16 mouse cellular contexts compared by ENCODE assay signal in genomic region chr2:132007475-132007819, GRCm38 (mm10). TPM values are rescaled to one million over a fixed set of nuclear protein-coding genes. Genes with fewer than 3 reads are reported as not detected.
DNase-seq lines count a peak whose midpoint lies in the region; ATAC-seq and TF ChIP-seq lines count a peak whose summit lies in the region.
"Had no signal": no experiment of that assay in that cellular context is flagged by ENCODE, and none has a peak within 500 bp of the region (broad histone marks: within the 10 kb centered on the region; RNA-seq: fewer than 3 reads in every experiment).

No protein-coding gene starts in this region.

- TF ChIP-seq EP300 in lung, postnatal 0 days (IDR thresholded peaks at IDR 0.05) = no peak

- H3K79me2 ChIP-seq in myocyte (ENCODE audit: control insufficient read depth, insufficient read depth) = no peaks in the 10 kb centered on the region

- no peak overlapping the region for H3K4me3 ChIP-seq in kidney, embryonic 14.5 days (ENCODE audit: low read length)
- no peak overlapping the region for H3K4me3 ChIP-seq in kidney, adult 2 months (ENCODE audit: insufficient read depth, low read depth, low read length)
- H3K4me3 ChIP-seq in lung, postnatal 0 days (ENCODE audit: low read depth, low read length) = no peak overlapping the region
- no peak overlapping the region for H3K4me3 ChIP-seq in lung, adult 2 months (replicated peaks; ENCODE audit: extremely low read depth, low read depth, low read length)
- no peak overlapping the region for H3K4me3 ChIP-seq in embryonic fibroblast, embryonic 13.5 days (ENCODE audit: insufficient read depth, low read length)
- H3K4me3 ChIP-seq in myocyte = no peak overlapping the region
- H3K4me3 ChIP-seq: forebrain, embryonic 12.5 days; hindbrain, embryonic 10.5 days had no signal

- peak; percentile 56; the same call in 1 of the 2 replicates for ATAC-seq in kidney, embryonic 14.5 days (ENCODE audit: low FRiP score, low TSS enrichment)
- no peak for ATAC-seq in lung, postnatal 0 days

- no peaks in the 10 kb centered on the region for H3K36me3 ChIP-seq in kidney, embryonic 14.5 days (ENCODE audit: control insufficient read depth, insufficient read depth, low read length)
- H3K36me3 ChIP-seq in kidney, adult 2 months (ENCODE audit: control insufficient read depth, insufficient read depth, low read length) = no peaks in the 10 kb centered on the region
- H3K36me3 ChIP-seq in lung, postnatal 0 days (ENCODE audit: insufficient read depth, low read length) = no peaks in the 10 kb centered on the region
- H3K36me3 ChIP-seq in myocyte (ENCODE audit: control insufficient read depth, insufficient read depth) = no peaks in the 10 kb centered on the region

- H3K27ac ChIP-seq in kidney, embryonic 14.5 days (ENCODE audit: low read depth, low read length) = no peak overlapping the region
- H3K27ac ChIP-seq in kidney, adult 2 months (ENCODE audit: insufficient read depth, low read depth, low read length) = no peak overlapping the region
- H3K27ac ChIP-seq in lung, postnatal 0 days (ENCODE audit: low read length) = peak overlapping the region; percentile 73
- peak overlapping the region; percentile 84 for H3K27ac ChIP-seq in embryonic fibroblast, embryonic 13.5 days (ENCODE audit: insufficient read depth, low read length)
- H3K27ac ChIP-seq: forebrain, embryonic 12.5 days had no signal

- H3ac ChIP-seq in myocyte (ENCODE audit: control insufficient read depth, insufficient read length) = no peak overlapping the region

- no peaks in the 10 kb centered on the region for H3K27me3 ChIP-seq in kidney, embryonic 14.5 days (ENCODE audit: control insufficient read depth, insufficient read depth, low read length)
- no peaks in the 10 kb centered on the region for H3K27me3 ChIP-seq in kidney, adult 2 months (replicated peaks; ENCODE audit: control insufficient read depth, insufficient read depth, low read length)
- H3K27me3 ChIP-seq in lung, postnatal 0 days (replicated peaks; ENCODE audit: insufficient read depth, low read length) = no peaks in the 10 kb centered on the region
- H3K27me3 ChIP-seq in myocyte (ENCODE audit: control insufficient read depth, insufficient read depth, insufficient read length) = no peaks in the 10 kb centered on the region
- H3K27me3 ChIP-seq: forebrain, embryonic 12.5 days had no signal

- DNase-seq in kidney, adult 2 months = no peak
- DNase-seq in lung, postnatal 0 days (ENCODE audit: low spot score) = no peak
- DNase-seq in lung, adult 2 months = no peak
- no peak for DNase-seq in ovary, postnatal 36 days (ENCODE audit: low spot score)
- DNase-seq: adrenal gland, adult 2 months; cerebellum, postnatal 10 days; gastrocnemius, postnatal 14 days; lung, embryonic 14.5 days; midbrain, embryonic 14.5 days; retina, postnatal 1 day had no signal

- H3K9ac ChIP-seq in kidney, embryonic 14.5 days (ENCODE audit: low read depth, low read length) = no peak overlapping the region
- no peak overlapping the region for H3K9ac ChIP-seq in lung, postnatal 0 days (replicated peaks; ENCODE audit: low read depth)
- H3K9ac ChIP-seq: forebrain, embryonic 12.5 days; lung, embryonic 14.5 days had no signal

- no peak for TF ChIP-seq CTCF in kidney, adult 2 months (conservative IDR thresholded peaks at IDR 0.05; ENCODE audit: insufficient read depth, insufficient read length, low read depth, low read length)
- TF ChIP-seq CTCF in lung, postnatal 0 days (IDR thresholded peaks at IDR 0.05) = no peak
- no peak for TF ChIP-seq CTCF in lung, adult 2 months (IDR thresholded peaks at IDR 0.05; ENCODE audit: insufficient read depth, low read length)
- no peak for TF ChIP-seq CTCF in embryonic fibroblast, embryonic 13.5 days (IDR thresholded peaks at IDR 0.05; ENCODE audit: borderline replicate concordance, insufficient read depth, low read length)

- no peak overlapping the region for H3K4me2 ChIP-seq in kidney, embryonic 14.5 days (replicated peaks; ENCODE audit: low read depth, low read length)
- H3K4me2 ChIP-seq in lung, postnatal 0 days (replicated peaks; ENCODE audit: low read depth, low read length) = no peak overlapping the region
- peak overlapping the region; percentile 82 for H3K4me2 ChIP-seq in myocyte (ENCODE audit: low read depth)
- H3K4me2 ChIP-seq: forebrain, embryonic 12.5 days; liver, embryonic 11.5 days; lung, embryonic 14.5 days had no signal

- no peaks in the 10 kb centered on the region for H3K9me3 ChIP-seq in kidney, embryonic 14.5 days (ENCODE audit: control insufficient read depth, low read length)
- no peaks in the 10 kb centered on the region for H3K9me3 ChIP-seq in lung, postnatal 0 days (ENCODE audit: low read length)
- H3K9me3 ChIP-seq: forebrain, embryonic 12.5 days; hindbrain, embryonic 10.5 days had no signal

- 20% methylated on average over 6 of the region's 6 CpGs for WGBS in kidney, embryonic 14.5 days
- 64% methylated on average over 6 of the region's 6 CpGs for WGBS in kidney, adult 2 months
- 42% methylated on average over 6 of the region's 6 CpGs for WGBS in lung, postnatal 0 days
- 67% methylated on average over 6 of the region's 6 CpGs for WGBS in lung, adult 2 months

- TF ChIP-seq POLR2A in kidney, adult 2 months (IDR thresholded peaks at IDR 0.05; ENCODE audit: low read depth, low read length) = no peak
- TF ChIP-seq POLR2A in lung, adult 2 months (IDR thresholded peaks at IDR 0.05; ENCODE audit: borderline replicate concordance, extremely low read depth, low read depth, low read length) = no peak
- no peak for TF ChIP-seq POLR2A in embryonic fibroblast, embryonic 13.5 days (IDR thresholded peaks at IDR 0.05; ENCODE audit: low read depth, low read length)
- no peak for TF ChIP-seq POLR2A in myocyte (IDR thresholded peaks at IDR 0.05; ENCODE audit: insufficient read length, low read depth)

- H3K4me1 ChIP-seq in kidney, embryonic 14.5 days (ENCODE audit: control insufficient read depth, insufficient read depth, low read length) = peaks cover 22% of the 10 kb centered on the region
- H3K4me1 ChIP-seq in kidney, adult 2 months (ENCODE audit: control insufficient read depth, insufficient read depth, low read length) = peaks cover 11% of the 10 kb centered on the region
- H3K4me1 ChIP-seq in lung, postnatal 0 days (ENCODE audit: insufficient read depth, low read depth, low read length) = peaks cover 25% of the 10 kb centered on the region
- H3K4me1 ChIP-seq in lung, adult 2 months (ENCODE audit: control insufficient read depth, insufficient read depth, low read length) = peaks cover 18% of the 10 kb centered on the region
- peaks cover 23% of the 10 kb centered on the region for H3K4me1 ChIP-seq in embryonic fibroblast, embryonic 13.5 days (ENCODE audit: control insufficient read depth, insufficient read depth, low read length)
- H3K4me1 ChIP-seq: forebrain, embryonic 12.5 days had no signal

TF ChIP-seq in myocyte, 11 proteins besides CTCF, POLR2A, EP300 and RAD21:
- TF ChIP-seq POLR2AphosphoS2 (IDR thresholded peaks at IDR 0.05; ENCODE audit: insufficient read length, low read depth) (no peak), USF1 (IDR thresholded peaks at IDR 0.05; ENCODE audit: low read depth) (no peak), SRF (IDR thresholded peaks at IDR 0.05; ENCODE audit: control insufficient read depth, insufficient read length, low read depth) (no peak), MAX (IDR thresholded peaks at IDR 0.05; ENCODE audit: low read depth) (no peak), MYOG (IDR thresholded peaks at IDR 0.05; ENCODE audit: control insufficient read depth in 1 of 3, insufficient read depth in 1 of 3, insufficient read length in 2 of 3, low read depth in 2 of 3) (no peak), REST (IDR thresholded peaks at IDR 0.05; ENCODE audit: insufficient read depth, insufficient read length) (no peak), E2F4 (IDR thresholded peaks at IDR 0.05; ENCODE audit: insufficient read depth) (no peak), MYOD1 (IDR thresholded peaks at IDR 0.05; ENCODE audit: control insufficient read depth in 1 of 3, insufficient read length in 2 of 3, low read depth in 2 of 3) (no peak), TCF3 (IDR thresholded peaks at IDR 0.05; ENCODE audit: insufficient read length, low read depth) (no peak), CEBPB (IDR thresholded peaks at IDR 0.05; ENCODE audit: insufficient read depth, poor library complexity, severe bottlenecking) (no peak), TCF12 (IDR thresholded peaks at IDR 0.05; ENCODE audit: insufficient read depth, poor library complexity, severe bottlenecking) (no peak)

RNA-seq across cellular contexts. Expression of gene Rassf2, which starts 22.6 kb away (rescaled TPM):
- polyA plus RNA-seq in kidney, embryonic 14.5 days (2014; fragmentation: Nextera tagmentation; extraction: Ambion mirVana) = 5.3 and 9.9 TPM in 2 replicates
- 4.6 and 9.2 TPM in 2 replicates for polyA plus RNA-seq in kidney, adult 2 months (2012; rRNA removed)
- 10.0 and 15.2 TPM in 2 replicates for polyA plus RNA-seq in lung, postnatal 0 days (2015; fragmentation: Nextera tagmentation; extraction: Ambion mirVana)
- polyA plus RNA-seq in lung, adult 2 months (2012; rRNA removed) = 26.6 and 27.1 TPM in 2 replicates
- polyA plus RNA-seq in embryonic fibroblast, embryonic 13.5 days (2011; ENCODE audit: insufficient read length, low read depth, missing spikeins) = 3.6 and 11.9 TPM in 2 replicates
- 8.4 TPM for polyA plus RNA-seq in myocyte (2012; fragmentation: generic; extraction: Trizol)

RNA-seq across cellular contexts. Expression of gene Prnd, which starts 56.8 kb away (rescaled TPM):
- 17.6 and 17.9 TPM in 2 replicates for polyA plus RNA-seq in kidney, embryonic 14.5 days (2014; fragmentation: Nextera tagmentation; extraction: Ambion mirVana)
- polyA plus RNA-seq in kidney, adult 2 months (2012; rRNA removed) = 0.92 and 1.0 TPM in 2 replicates
- polyA plus RNA-seq in lung, postnatal 0 days (2015; fragmentation: Nextera tagmentation; extraction: Ambion mirVana) = 3.5 and 6.0 TPM in 2 replicates
- 0.95 and 1.1 TPM in 2 replicates for polyA plus RNA-seq in lung, adult 2 months (2012; rRNA removed)
- polyA plus RNA-seq in embryonic fibroblast, embryonic 13.5 days (2011; ENCODE audit: insufficient read length, low read depth, missing spikeins) = 1.3 and 1.5 TPM in 2 replicates
- not detected for polyA plus RNA-seq in myocyte (2012; fragmentation: generic; extraction: Trizol)

Comparison
In these comparisons a context has a peak if more than half of its experiments do, and no peak if none do; other contexts are left out.
1. H3K27ac ChIP-seq: peak in lung, postnatal 0 days (single experiment) and embryonic fibroblast, embryonic 13.5 days (single experiment); none in kidney, embryonic 14.5 days (single experiment) and kidney, adult 2 months (single experiment).